Mouse (Mus musculus): ENCODE measurements around the gene Cdkn3.
A peak's percentile ranks its signal among the peaks of the same experiment; 100 is the strongest.

- TF ChIP-seq MYOD1 (IDR thresholded peaks at IDR 0.05; ENCODE audit: control insufficient read depth in 1 of 3, insufficient read length in 2 of 3, low read depth in 2 of 3) (no peak), POLR2A (IDR thresholded peaks at IDR 0.05; ENCODE audit: insufficient read length, low read depth) (peak; percentile 78), TCF3 (IDR thresholded peaks at IDR 0.05; ENCODE audit: insufficient read length, low read depth) (no peak), MYOG (IDR thresholded peaks at IDR 0.05; ENCODE audit: control insufficient read depth in 1 of 3, insufficient read depth in 1 of 3, insufficient read length in 2 of 3, low read depth in 2 of 3) (peak in 1 of 3 experiments; percentile 7)
Measured at GRCm38 (mm10) chr14:46787787-46788504, 27.6 kb downstream of the Cdkn3 start, which contains the start of gene Cnih1.

Data from myocyte (in vitro differentiated cells).